Mouse (Mus musculus) frontal cortex, postnatal 36 days (tissue): ENCODE results near the gene Trim40.

Experiments
- DNase-seq, 2 experiments: peaks; one replicate each; pipeline ENCODE4 v3.0.0; 2022; ENCODE audit warnings: low spot score in 2 of 2

The Trim40 gene

GRCm38 (mm10) chr17:36890073-36890903 is at the start of gene Trim40:
Gene Trim40, minus strand, starts transcription at chr17:36890123.
- DNase-seq = no peak

- DNase-seq = no peak
Observed at GRCm38 (mm10) chr17:36938056-36938455, 48.1 kb upstream of the Trim40 start.

GRCm38 (mm10) chr17:36931806-36932205 is 41.9 kb upstream of the Trim40 start:
- no peak for DNase-seq

- no peak for DNase-seq
Observed at GRCm38 (mm10) chr17:36931130-36931529, 41.2 kb upstream of the Trim40 start.

- no peak for DNase-seq
Observed at GRCm38 (mm10) chr17:36930233-36930632, 40.3 kb upstream of the Trim40 start.

- no peak for DNase-seq
Observed at GRCm38 (mm10) chr17:36929236-36929932, 39.5 kb upstream of the Trim40 start.

- no peak for DNase-seq
Observed at GRCm38 (mm10) chr17:36927496-36928120, 37.7 kb upstream of the Trim40 start.

- DNase-seq = no peak
Observed at GRCm38 (mm10) chr17:36923491-36923890, 33.6 kb upstream of the Trim40 start.

GRCm38 (mm10) chr17:36922715-36923114 is 32.8 kb upstream of the Trim40 start:
- DNase-seq = no peak

GRCm38 (mm10) chr17:36920239-36920638 is 30.3 kb upstream of the Trim40 start:
- DNase-seq = no peak

- DNase-seq = peak; percentile 57 to 60
Observed at GRCm38 (mm10) chr17:36915076-36915475, 25.2 kb upstream of the Trim40 start.

- peak; percentile 68 to 82 for DNase-seq
Observed at GRCm38 (mm10) chr17:36914108-36914507, 24.2 kb upstream of the Trim40 start.

GRCm38 (mm10) chr17:36912031-36912430 is 22.1 kb upstream of the Trim40 start:
- DNase-seq = no peak

GRCm38 (mm10) chr17:36909802-36910201 is 19.9 kb upstream of the Trim40 start:
- DNase-seq = no peak

GRCm38 (mm10) chr17:36908235-36908634 is 18.3 kb upstream of the Trim40 start:
- DNase-seq = no peak

GRCm38 (mm10) chr17:36903651-36904050 is 13.7 kb upstream of the Trim40 start:
- no peak for DNase-seq

- DNase-seq = no peak
Observed at GRCm38 (mm10) chr17:36900691-36901090, 10.8 kb upstream of the Trim40 start.

- DNase-seq = peak; percentile 22 to 23
Observed at GRCm38 (mm10) chr17:36900001-36900400, 10.1 kb upstream of the Trim40 start.

- DNase-seq = no peak
Observed at GRCm38 (mm10) chr17:36899376-36899775, 9.5 kb upstream of the Trim40 start.

- DNase-seq = no peak
Observed at GRCm38 (mm10) chr17:36897552-36898205, 7.8 kb upstream of the Trim40 start, which contains the start of gene Trim31. Gene Trim31, plus strand, starts transcription at chr17:36898118.

- no peak for DNase-seq
Observed at GRCm38 (mm10) chr17:36897065-36897464, 7.1 kb upstream of the Trim40 start.

GRCm38 (mm10) chr17:36896583-36896982 is 6.7 kb upstream of the Trim40 start:
- peak in 1 of 2 experiments; percentile 25 for DNase-seq
